Mouse (Mus musculus) thymus, adult 18-20 months (tissue): Measurements from ENCODE around the gene BC048562.

Source experiments
- DNase-seq, 2 experiments: peaks; one replicate each; pipeline ENCODE4 v3.0.0; 2022; ENCODE audit warnings: mixed read lengths in 2 of 2

The BC048562 gene

DNA sequence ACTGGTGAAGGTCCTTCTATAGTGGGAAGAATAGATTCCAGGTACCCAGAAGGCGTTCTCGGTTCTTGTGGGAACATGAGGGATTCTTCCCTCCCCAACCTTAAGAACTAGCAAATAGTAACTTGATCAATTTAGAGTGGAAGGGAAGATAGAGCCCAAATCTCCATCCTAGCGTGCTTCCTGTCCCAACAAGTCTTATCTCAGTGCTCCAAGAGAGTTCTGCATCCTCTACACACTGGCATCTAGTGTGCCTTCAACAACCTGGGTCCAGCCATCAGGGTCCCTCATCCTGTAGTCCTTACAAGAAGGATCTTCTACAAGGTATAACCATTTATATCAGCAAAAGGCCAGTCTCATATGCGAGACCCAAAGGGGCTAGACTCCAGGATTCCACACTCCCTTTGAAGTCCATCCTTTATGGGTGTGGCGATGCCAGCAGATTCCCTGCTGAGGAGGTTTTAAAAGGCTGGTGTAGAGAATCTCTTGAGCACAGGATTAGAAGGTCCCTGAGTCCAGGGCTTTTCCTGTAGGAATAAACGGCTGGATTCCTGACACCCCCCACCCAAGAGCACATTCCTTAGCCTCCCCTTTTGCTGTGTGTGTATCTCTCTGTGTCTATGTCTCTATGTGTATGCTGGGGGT is 15.4 kb downstream of the BC048562 start:
- no peak for DNase-seq

DNA sequence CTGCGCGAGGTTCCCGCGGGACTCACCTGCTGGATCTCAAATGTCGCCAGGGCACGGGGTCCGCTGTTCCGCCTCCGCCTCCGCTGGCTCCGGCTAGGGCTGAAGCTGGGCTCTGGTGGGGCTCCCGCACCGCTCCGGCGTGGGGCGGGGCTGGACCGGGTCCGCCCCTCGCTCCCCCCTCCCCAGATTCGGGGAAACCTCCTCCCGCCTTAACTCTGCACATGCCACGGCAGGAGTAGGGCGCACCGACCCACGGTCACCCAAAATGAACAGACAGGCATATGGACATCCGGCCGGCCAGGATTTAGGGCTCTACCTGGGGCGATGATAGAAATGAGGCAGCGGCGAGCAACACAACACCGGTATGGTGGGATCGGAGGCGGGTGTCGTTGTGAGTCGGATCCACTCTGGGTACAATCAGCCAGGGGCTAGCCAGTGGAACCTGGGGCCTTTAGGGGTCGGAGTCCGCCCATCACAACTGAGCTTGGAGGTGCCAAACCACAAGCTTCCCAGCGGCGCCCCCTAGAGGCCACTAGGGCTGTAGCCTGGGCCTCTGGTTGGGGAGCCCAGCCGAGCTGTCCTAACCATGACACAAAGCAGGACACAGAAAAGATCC is 16.1 kb downstream of the BC048562 start:
- DNase-seq: peak; percentile 59 to 60

DNA sequence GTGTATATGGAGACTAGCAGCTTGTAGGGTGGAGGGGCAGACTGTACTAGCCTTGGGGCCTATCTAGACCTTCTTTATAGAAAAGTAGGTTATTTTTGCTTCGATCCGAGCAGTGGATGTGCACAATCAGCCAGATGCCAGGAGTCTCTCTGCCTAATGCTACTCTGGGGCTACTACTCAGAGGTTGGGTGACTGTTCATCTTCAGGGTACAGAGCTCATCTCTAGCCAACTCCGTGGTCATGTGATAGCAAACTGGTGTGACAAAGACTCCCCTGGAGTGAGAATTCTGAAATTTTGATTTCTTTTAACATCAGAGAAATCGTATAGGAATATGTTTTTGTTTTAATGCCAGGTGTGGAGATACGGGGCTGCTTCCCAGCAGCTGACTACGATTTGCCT is 16.6 kb downstream of the BC048562 start:
- no peak for DNase-seq

DNA sequence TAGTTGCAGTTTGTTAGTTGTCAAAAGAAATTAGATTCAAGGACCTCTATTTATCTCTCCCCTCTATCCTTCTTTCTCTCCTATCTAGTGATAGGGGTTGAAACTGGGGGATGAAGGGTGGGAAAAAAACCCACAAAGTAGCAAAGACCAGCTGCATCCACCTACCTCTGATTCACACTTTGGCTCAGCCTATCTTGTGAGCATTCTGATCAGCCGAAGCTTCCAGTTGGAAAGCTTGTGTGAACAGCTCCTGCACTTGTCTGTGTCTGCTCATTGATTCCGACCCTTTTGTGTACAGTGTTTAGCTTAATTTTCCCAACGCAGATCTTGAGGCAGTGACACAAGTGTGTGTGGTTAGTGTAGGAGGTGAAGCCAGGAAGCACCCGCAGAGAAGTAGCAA is 17.2 kb downstream of the BC048562 start:
- no peak for DNase-seq

DNA sequence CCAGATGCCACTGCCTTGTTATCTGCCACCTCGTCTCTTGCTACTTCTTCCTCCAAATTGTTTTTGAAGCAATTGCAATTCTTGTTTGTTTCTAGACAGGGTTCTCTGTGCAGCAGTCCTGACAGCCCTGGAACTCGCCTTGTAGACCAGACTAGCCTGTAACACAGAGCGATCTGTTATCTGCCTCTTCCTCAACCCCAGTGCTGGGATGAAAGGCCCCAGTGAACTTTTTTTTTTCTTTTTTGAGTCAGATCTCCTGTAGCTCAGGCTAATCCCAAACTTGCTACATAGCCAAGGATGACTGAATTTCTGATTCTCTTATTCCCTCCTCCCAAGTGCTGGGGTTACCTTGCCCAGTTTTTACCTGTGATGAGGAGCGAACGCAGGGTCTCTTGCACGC is 18.1 kb downstream of the BC048562 start:
- no peak for DNase-seq

DNA sequence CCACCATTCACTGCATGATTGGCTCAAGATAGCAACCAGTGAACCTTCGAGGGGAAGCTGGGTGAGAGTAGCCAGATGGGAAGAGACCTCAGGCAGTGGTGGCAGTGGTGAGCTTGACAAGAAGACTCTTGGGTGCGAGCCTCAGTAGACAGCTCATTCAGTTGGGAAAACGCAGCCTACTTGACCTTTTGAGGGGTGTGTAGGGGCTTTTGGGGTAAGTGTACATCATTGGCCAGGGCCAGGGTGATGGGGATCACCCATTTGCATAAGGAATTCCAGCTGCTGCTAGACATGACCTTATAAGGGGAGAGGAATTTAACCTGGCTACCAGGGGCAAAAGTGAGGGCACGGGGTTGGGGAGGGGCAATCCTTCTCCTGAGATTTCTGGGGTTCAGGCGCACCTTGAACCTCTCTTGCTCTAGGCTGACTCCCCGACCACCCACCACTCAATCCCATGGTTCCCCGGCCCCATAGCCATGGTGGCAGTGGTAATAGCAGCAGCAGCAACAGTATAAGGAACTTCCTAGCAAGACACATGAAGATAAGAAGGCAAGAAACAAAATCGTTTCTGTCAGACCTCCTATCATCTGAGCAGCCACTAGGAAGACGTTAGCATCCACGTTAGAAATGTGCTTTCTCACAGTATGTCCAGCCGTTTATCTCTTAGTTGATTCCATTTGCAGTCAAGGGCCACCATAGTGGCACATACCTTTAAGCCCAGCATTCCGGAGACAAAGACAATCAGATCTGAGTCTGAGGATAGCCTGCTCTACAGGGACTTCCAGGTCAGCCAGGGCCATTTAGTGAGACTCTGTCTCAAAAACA is 19.7 kb downstream of the BC048562 start:
- DNase-seq: no peak

DNA sequence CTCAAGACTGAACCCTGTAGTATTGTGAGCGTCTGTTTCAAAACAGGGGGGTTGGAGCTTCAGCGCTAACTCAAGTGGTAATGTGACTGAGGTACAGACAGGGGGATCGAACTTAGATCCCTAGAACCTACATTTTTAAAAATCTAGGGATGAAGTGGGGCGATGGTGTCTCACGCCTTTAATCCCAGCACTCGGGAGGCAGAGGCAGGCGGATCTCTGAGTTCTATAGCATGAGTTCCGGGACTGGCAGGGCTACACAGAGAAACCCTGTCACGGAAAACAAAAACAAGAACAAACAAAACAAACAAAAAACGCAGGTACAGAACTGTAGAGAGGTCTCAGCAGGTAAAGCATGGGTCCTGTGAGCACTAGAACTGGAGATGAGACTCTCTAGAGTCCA is 20.7 kb downstream of the BC048562 start:
- DNase-seq: no peak

DNA sequence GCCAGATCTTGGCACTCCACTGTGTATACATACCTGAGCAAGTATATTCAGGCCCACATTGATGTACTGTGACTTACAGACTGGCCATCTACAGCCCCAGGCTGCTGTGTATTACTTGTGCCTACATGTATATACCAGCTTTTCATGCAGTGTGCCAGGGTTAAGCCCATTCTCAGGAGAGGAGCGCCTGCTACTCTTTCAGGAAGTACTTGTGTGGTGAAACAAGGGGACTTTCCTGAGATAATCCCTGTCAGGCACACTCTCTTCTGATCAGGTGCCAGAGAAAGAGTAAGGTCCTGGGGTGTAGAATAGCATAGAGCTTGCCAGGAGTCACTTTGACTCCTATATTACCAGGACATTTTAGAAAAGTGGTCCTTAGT is 23.6 kb downstream of the BC048562 start:
- no peak for DNase-seq

DNA sequence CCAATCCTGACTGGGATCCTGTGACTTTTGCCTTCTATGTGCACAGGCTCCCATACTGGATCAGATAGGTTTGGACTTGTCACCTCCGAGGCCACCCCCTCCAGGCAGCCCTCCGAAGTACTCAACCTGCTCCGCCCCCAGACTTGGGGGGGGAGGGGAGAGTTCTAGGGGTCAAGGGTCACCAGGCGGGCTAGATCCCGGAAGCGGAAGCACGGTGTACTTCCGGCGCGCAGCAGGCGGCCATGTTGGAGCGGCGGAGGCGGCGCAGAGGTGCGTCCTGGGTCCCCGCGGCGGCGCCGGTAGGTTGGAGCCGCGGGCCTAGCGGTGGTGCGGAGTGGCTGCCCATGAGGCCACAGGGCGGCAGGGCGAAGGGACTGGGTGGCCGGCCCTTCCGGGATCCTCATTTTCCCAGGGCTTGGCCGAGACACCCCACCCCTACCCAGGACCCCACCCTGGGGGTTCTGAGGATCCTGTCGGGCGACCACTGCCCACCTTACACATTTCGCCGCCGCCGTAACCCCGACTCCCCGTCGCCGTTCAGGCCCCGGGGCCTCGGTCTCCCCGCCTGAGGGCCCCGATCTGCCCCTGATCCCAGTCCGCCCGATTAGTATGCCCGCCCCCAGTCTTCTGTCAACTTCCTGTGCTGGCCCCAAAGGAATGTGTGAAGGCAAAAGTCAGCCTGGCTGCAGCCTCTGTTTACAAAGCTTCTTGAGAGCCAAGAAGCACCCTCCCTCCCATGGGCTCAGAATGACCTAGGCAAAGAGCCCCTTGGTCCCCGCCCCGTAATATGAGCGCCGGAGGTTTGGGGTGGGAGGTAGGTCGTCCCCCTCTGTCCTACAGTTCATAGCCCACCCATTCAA is 24.3 kb downstream of the BC048562 start, which contains the start of gene Ccdc71:
TSS of gene Ccdc71 (plus strand) at position 209 of the 860 bp plus-strand sequence.
- DNase-seq: peak; percentile 78 to 82

DNA sequence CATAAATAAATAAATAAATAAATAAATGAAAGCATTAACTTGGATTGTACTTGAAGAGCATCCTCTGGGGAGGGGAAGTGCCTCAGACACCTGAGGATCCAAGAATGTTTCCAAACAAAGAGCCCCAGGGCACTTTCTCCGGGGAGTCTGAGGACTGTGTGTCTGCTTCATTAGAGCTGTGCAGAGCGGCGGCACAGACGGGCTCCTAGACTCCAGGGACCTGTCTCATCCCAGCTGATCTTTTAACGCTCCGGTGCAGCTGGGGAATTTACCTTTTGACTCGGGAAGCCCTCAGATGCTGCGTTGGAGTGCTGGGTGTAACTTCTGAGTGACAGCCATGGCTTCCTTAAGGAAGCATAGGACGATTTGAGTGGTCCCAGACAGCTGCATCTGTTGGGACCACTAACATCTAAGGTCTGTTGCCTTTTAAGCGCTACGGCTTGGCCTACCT is 24.9 kb downstream of the BC048562 start, which contains the start of gene Klhdc8b:
TSS of gene Klhdc8b (minus strand) at position 401 of the 451 bp plus-strand sequence.
- DNase-seq: no peak

DNA sequence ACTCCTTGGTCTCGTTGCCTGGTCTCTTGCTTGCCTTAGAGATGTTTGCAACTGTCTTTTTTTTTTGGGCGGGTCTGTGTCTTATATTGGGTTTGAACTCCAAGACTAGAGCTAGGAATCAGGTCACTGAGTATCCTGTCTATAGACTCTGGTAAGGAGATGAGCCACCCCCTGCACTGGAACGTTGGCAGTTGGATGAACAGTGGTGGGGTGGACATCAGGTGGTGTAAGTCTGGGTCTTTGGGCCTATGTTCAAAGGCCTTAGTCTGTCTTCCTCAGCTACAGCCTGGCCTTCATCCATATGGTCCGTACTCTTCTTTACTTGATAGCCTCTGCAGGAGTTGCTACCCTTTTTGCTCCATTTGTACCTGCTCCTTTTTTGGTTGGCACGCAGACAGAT is 25.4 kb downstream of the BC048562 start:
- no peak for DNase-seq

DNA sequence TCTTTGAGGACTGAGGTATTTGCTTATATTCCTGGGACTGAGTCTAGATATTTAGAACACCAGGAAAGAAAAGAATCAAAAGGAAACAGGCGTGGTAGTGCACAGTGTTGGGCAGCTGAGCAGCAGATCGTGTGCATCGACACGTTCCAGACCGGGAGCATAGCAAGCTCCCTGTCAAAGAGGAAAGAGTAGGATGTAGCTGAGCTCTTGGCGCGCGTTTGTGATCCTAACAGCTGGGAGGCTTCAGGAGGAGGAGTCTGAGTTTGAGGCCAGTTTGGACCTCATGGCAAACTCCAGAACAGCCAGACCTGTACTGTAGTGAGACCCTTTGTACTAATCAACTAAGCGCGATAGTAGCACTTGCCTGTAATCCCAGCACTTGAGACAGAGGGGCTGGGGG is 25.9 kb downstream of the BC048562 start:
- no peak for DNase-seq

DNA sequence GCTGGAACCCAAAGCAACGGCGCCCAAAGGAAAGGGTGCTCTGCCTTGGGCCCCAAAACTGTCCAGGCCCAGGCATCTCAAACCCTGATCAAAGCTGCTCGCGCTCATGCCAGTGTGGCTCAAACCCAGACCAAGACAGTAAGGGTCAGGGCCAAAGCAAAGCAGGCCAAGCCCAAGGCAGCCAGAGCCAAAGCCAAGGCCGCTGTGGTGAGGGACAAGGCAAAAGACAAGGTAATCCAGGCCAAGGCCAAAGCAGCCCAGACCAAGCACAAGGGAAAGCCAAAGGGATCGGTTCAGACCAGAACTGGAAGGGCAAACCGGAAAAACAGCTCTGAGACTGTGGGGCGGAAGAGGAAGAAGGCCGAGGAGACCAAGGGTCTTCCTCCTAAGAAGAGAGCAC is 27.4 kb downstream of the BC048562 start:
- no peak for DNase-seq

DNA sequence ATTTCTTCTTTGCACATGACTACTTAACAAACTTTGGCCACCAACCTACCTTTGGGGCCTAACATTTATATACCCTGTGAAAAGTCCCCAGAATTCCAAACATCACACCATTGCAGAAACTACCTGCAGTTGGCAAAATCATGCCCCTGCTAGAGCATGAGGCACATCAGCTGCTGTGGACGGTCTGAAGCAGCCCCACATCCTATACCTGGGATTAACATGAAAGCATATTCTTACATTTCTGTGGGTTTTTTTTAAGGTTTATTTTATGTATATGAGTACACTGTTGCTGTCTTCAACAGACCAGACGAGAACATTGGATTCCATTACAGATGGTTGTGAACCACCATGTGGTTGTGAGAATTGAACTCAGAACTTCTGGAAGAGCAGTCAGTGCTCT is 29.9 kb downstream of the BC048562 start:
- DNase-seq: no peak

DNA sequence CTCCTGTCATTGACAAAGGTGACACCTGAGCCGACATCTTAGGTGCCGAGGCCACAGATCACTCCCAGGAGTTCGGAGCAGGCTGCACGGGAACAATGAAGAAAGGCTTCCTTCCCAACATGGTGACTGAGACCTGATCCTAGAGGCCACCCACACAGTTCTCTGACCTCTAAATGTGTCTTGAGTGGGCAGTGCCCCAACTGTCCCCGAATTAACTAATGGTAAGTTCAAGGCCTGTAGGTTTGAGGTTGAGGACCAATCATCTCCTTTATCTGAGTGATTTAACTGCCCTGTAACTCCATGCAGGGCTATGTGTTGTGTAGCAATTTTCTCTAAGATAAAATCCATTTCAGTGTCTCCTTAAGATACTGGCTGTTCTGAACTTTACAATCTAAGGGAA is 33.1 kb downstream of the BC048562 start:
- no peak for DNase-seq

DNA sequence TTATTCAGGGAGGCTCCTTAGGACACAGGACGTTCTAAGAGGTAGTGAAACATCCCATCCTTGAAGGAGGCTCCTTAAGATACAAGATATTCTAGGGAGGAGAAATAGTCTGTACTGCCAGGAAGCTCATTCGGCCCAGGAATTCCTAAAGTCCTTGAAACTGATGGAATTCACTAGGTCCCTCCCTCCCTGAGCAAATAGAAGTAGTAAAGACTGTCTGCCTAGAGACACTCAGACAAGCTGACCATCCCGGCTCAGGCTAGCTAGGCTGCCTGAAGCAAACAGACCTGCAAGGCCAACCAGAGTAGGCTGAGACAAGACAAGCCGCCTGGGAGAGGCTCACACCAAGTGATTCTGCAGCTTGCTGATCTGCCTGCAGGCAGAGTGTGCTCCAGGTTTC is 33.6 kb downstream of the BC048562 start:
- no peak for DNase-seq

DNA sequence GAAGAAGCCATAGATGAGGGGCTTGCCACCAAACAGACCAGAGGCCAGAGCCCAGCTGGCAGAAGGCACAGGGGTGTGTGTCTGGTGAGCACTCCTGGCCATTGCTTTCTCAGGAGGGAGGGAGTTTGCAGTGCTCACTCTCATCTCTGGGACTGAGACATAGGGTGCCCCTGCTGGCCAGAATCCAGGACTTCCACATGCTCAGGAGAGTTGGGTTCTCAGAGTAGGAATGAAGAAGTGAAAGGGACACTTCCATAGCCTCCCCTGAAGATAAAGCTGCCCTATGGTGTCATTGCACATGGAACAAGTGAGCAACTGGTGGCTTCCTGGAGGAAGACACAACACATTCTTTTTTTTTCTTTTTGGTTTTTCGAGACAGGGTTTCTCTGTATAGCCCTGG is 38.2 kb downstream of the BC048562 start:
- DNase-seq: no peak

DNA sequence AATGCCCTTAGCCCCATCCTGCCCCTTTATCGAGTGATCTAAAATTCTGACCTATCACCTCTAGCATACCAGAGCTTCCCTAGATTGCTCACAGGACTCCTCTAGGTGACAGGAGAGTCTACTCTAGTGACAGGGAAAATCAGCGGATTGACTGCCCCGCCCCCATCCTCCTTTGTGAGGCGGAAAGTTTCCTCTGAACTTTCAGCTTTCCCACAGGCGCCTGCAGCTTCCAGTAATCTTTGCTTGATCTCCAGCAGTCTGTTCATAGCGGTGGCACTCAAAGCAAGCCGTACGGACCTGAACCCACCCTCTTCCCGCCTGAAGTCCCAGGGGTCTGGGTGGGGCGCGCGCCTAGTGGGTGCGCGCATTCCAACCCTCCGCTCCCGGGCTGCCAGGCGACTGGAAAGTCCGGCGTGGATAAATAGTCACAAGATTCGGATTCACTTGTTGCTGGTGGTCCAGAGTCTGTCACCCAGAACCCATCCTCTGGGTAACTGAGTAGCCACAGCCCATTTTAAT is 42.4 kb downstream of the BC048562 start:
- no peak for DNase-seq

DNA sequence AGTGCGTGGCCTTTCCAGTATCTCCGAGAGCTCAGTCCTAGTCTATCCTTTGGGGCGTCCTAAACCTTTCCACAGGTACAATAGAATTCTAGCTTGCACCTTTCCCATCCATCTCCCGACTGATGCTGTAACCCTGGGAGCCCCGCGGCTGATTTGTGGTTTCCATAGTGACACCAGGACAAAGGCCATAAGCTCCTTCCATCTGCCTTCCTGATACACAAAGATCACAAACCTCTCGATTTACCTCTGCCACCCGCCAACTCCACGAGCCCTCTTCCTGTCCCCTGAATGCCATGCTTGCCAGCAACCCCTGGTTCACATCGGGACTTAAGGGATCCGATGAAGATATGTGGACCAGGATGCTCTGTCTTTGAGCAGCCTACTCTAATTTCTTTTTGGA is 43.0 kb downstream of the BC048562 start:
- no peak for DNase-seq

DNA sequence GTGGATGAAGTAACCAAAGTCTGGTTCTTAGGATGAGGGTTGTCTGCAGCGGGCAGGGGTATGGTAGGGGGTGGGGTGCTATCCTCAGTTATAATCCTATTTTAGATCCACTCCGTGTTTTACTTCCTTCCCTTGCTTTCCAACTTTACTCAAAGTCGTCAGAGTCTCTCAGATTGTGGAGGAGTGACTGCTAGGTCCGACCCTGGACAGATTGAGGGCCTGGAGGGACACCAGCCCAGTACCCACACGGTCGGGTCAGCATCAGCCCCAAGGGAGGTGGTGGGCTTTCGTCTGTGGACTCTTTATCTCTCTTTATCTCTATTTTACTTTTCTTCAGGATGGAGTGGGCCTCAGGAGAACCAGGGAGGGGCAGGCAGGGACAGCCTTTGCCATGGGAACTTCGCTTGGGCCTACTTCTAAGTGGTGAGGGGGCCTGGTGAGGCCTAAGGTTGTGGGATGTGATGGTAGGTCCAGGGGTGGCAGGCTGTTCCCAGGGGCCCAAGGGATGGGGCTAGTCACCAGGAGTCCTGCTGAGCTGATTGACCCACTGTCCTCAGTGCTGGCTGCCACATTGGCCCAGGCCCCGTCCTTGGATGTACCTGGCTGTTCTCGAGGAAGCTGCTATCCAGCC is 43.6 kb downstream of the BC048562 start, which contains the start of gene Lamb2:
TSS of gene Lamb2 (plus strand) at position 16 of the 631 bp plus-strand sequence.
- no peak for DNase-seq

DNA sequence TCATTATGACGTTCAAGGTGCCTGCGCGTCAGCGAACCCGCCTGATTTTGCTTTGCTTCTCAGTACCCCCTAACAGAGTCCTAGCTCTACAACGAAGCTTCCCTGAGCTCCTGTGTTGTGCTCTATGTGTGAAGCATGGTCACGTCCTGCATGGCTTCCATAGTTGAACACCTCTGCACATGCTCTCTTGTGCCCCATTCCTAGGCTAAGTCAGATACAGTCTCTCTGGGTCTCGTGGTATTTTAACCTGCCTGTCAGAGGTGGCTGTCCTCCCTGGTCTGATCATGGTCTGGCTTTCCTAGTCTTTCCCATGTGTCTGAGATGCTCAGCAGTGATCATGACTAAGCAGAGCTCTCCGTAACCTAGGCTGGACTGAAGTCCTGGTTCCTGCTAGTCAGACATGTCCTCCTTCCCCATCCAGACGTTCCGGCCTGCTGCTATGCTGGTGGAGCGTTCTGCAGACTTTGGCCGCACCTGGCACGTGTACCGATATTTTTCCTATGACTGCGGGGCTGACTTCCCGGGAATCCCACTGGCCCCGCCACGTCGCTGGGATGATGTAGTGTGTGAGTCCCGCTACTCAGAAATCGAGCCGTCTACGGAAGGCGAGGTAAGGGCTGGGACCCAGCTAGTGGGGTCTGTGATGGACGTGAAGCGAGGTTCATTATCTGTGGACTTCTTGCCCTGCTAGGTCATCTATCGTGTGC is 44.7 kb downstream of the BC048562 start:
- DNase-seq: no peak
